Mouse (Mus musculus) intestine, postnatal 0 days (tissue): ENCODE results near the gene Zfp65. TPM values are rescaled to one million over a fixed set of nuclear protein-coding genes. Genes with fewer than 3 reads are reported as not detected.
"Not testable (repeated sequence)": the region's sequence is repeated elsewhere in the genome, so short reads cannot be mapped to it uniquely, and the experiment has no call there.

ENCODE experiments used
- ATAC-seq: fragments of 200-750 bp; cut with Nextera tagmentation; 2 replicates; pipeline ENCODE4 v1.8.0; 2017; ENCODE audit warnings: mild to moderate bottlenecking, moderate TSS enrichment, moderate library complexity
- H3K27ac ChIP-seq: fragments of 300-500 bp; sonication (generic); 2 replicates; pipeline ENCODE4 v1.5.1; 2014; ENCODE audit warnings: mild to moderate bottlenecking, low read depth, low read length, moderate library complexity
- H3K27me3 ChIP-seq: fragments of 300-500 bp; sonication (generic); replicated peaks from 2 replicates; pipeline ENCODE4 v1.6.1; 2014; ENCODE audit warnings: low read length, mixed read lengths; ENCODE audit not compliant: control insufficient read depth, insufficient read depth
- H3K36me3 ChIP-seq: fragments of 300-500 bp; sonication (generic); 2 replicates; pipeline ENCODE4 v1.6.1; 2014; ENCODE audit warnings: mild to moderate bottlenecking, moderate library complexity; ENCODE audit not compliant: control insufficient read depth, insufficient read depth
- H3K4me1 ChIP-seq: fragments of 300-500 bp; sonication (generic); replicated peaks from 2 replicates; pipeline ENCODE4 v1.6.1; 2014; ENCODE audit warnings: antibody characterized with exemption, low read length, mixed read lengths; ENCODE audit not compliant: control insufficient read depth, insufficient read depth
- H3K4me2 ChIP-seq: fragments of 300-500 bp; sonication (generic); replicated peaks from 2 replicates; pipeline ENCODE4 v1.6.1; 2014; ENCODE audit warnings: low read depth, mild to moderate bottlenecking, moderate library complexity
- H3K4me3 ChIP-seq: fragments of 300-500 bp; sonication (generic); 2 replicates; pipeline ENCODE4 v1.5.1; 2014; ENCODE audit warnings: low read depth, low read length
- H3K9ac ChIP-seq: fragments of 300-500 bp; sonication (generic); 2 replicates; pipeline ENCODE4 v1.6.1; 2014; ENCODE audit warnings: mild to moderate bottlenecking, low read depth, low read length
- H3K9me3 ChIP-seq: fragments of 300-500 bp; sonication (generic); 2 replicates; pipeline ENCODE4 v1.6.1; 2016; ENCODE audit warnings: mixed run types; ENCODE audit not compliant: control insufficient read depth
- CTCF ChIP-seq: sonication (generic); IDR thresholded peaks from 2 replicates; pipeline ENCODE4 v1.5.1; 2016; ENCODE audit warnings: low read depth, mild to moderate bottlenecking, control low read depth, antibody characterized with exemption, moderate library complexity
- WGBS: fragments of 180-500 bp; shearing (Covaris S2); extraction: QIAGEN DNeasy Blood & Tissue Kit; methylation state at CpG from one replicate; pipeline ENCODE4 v1.1.7; 2014; 5-methylcytosine and 5-hydroxymethylcytosine counted together
- polyA plus RNA-seq: library from polyadenylated mRNA; unstranded; fragments of >200 nt; fragmentation: Nextera tagmentation; extraction: Ambion mirVana; gene quantifications from 2 replicates; pipeline ENCODE4 v1.2.1, GENCODE M21; 2015

Gene Zfp65
- polyA plus RNA-seq, 1 experiment from 2014 or later, result 1.9 TPM

- no peak overlapping the region for H3K9ac ChIP-seq
- no peak for ATAC-seq
- H3K27me3 ChIP-seq, result no peaks in the 10 kb centered on the region
- 0 out of 2 replicates have a peak, but pooled peaks cover 7% of the 10 kb centered on the region for H3K9me3 ChIP-seq
- no peak overlapping the region for H3K27ac ChIP-seq
- H3K4me2 ChIP-seq, result no peak overlapping the region
- H3K4me1 ChIP-seq, result no peaks in the 10 kb centered on the region
- peaks cover 9% of the 10 kb centered on the region; the same call in 1 of the 2 replicates for H3K36me3 ChIP-seq
- H3K4me3 ChIP-seq, result no peak overlapping the region
- WGBS, result 88% methylated on average over 9 of the region's 9 CpGs
- TF ChIP-seq CTCF, result no peak
Measured at GRCm38 (mm10) chr13:67743896-67744295, 14.9 kb upstream of the Zfp65 start.

- TF ChIP-seq CTCF, result no peak
- Histone ChIP-seq H3K27ac (no peak overlapping the region), H3K9ac (no peak overlapping the region), H3K9me3 (0 out of 2 replicates have a peak, but pooled peaks cover 3% of the 10 kb centered on the region), H3K36me3 (peaks cover 1% of the 10 kb centered on the region; the same call in 1 of the 2 replicates), H3K4me2 (no peak overlapping the region), H3K4me3 (no peak overlapping the region), H3K4me1 (no peaks in the 10 kb centered on the region), H3K27me3 (no peaks in the 10 kb centered on the region)
- no peak for ATAC-seq
- WGBS, result 87% methylated on average over 3 of the region's 3 CpGs
Measured at GRCm38 (mm10) chr13:67742941-67743340, 14.0 kb upstream of the Zfp65 start.

- not testable (repeated sequence) for ATAC-seq, H3K27me3 ChIP-seq, H3K4me1 ChIP-seq, H3K4me2 ChIP-seq, H3K27ac ChIP-seq, H3K36me3 ChIP-seq, H3K9ac ChIP-seq, H3K9me3 ChIP-seq, H3K4me3 ChIP-seq
- 94% methylated on average over 9 of the region's 9 CpGs for WGBS
Measured at GRCm38 (mm10) chr13:67734391-67734790, 5.4 kb upstream of the Zfp65 start.

- not testable (repeated sequence) for H3K9ac ChIP-seq, H3K4me1 ChIP-seq, H3K36me3 ChIP-seq, H3K27me3 ChIP-seq, H3K9me3 ChIP-seq, H3K27ac ChIP-seq
- peak; percentile 73 for TF ChIP-seq CTCF
- peak overlapping the region; percentile 49 for H3K4me3 ChIP-seq
- WGBS, result 19% methylated on average over 4 of the region's 4 CpGs
- peak; percentile 84 for ATAC-seq
- peak overlapping the region; percentile 72 for H3K4me2 ChIP-seq
Measured at GRCm38 (mm10) chr13:67729441-67729840, 468 bp upstream of the Zfp65 start.

GRCm38 (mm10) chr13:67728106-67728505, 867 bp downstream of the Zfp65 start:
- Histone ChIP-seq H3K4me2 (peak overlapping the region; percentile 72), H3K9ac (peak overlapping the region; percentile 70; the same call in 1 of the 2 replicates), H3K4me1 (no peaks in the 10 kb centered on the region), H3K4me3 (peak overlapping the region; percentile 49), H3K27ac (peak overlapping the region; percentile 70), H3K9me3 (no peaks in the 10 kb centered on the region), H3K27me3 (no peaks in the 10 kb centered on the region), H3K36me3 (no peaks in the 10 kb centered on the region)
- WGBS, result 65% methylated on average over 1 of the region's 1 CpGs
- no peak for ATAC-seq
- no peak for TF ChIP-seq CTCF

- H3K27me3 ChIP-seq, H3K4me2 ChIP-seq, H3K9me3 ChIP-seq, ATAC-seq, H3K9ac ChIP-seq, H3K4me1 ChIP-seq, H3K36me3 ChIP-seq, H3K4me3 ChIP-seq, H3K27ac ChIP-seq: not testable (repeated sequence)
- WGBS, result 75% methylated on average over 2 of the region's 2 CpGs
Measured at GRCm38 (mm10) chr13:67725331-67725730, 3.6 kb downstream of the Zfp65 start.
